Mouse (Mus musculus) spleen, postnatal 10 days (tissue): Measurements from ENCODE around the gene Mrpl10.

Experiments used
- DNase-seq, 2 experiments: peaks; one replicate each; pipeline ENCODE4 v3.0.0; 2021 to 2022; ENCODE audit warnings: low spot score in 2 of 2

Mrpl10 gene

DNA sequence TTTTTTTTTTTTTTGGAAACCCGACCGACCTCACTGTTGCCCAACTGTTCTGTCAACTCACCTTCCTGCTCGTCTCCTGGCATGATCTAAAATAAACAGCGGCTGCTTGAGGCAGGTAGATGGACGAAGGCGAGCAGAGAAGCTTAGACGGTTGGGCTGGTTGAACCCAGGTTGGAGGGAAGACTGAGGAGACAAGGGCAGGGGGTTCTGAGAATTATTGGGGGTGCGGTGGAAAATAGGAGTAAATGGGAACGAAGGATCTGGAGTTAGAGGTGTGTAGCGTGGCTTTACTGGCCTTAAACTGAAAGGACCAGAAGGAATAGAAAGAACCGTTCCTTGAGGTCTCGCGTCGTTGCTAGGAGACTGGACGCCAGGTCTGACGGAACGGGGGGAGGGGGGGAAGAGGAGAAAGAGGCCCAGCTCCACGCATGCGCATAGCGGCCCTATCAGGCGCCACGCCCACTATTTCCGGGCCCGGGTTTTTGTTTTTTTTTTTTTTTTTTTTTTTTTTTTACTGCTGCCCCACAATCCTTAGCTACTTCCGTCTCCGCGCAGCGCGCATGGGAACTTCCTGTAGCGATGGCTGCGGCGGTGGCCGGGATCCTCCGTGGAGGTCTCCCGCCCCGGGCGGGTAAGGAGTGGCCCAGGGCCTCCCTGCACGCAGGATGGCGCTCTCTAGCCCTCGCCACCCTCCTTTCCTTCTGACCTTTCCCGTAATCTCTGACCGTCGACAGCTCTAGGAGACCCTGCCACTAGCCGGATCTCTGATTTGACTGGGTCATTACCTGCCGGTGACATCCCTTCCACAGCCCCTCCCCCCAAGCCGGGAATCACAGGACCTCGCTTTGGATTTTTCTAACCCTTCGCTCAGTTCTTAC lies at the start of gene Mrpl10, which contains the start of gene Lrrc46:
Gene Mrpl10, plus strand, starts transcription at position 539 of the 878 bp plus-strand sequence.
Gene Lrrc46, minus strand, starts transcription at position 386 of the 878 bp plus-strand sequence.
- peak; percentile 82 to 95 for DNase-seq

DNA sequence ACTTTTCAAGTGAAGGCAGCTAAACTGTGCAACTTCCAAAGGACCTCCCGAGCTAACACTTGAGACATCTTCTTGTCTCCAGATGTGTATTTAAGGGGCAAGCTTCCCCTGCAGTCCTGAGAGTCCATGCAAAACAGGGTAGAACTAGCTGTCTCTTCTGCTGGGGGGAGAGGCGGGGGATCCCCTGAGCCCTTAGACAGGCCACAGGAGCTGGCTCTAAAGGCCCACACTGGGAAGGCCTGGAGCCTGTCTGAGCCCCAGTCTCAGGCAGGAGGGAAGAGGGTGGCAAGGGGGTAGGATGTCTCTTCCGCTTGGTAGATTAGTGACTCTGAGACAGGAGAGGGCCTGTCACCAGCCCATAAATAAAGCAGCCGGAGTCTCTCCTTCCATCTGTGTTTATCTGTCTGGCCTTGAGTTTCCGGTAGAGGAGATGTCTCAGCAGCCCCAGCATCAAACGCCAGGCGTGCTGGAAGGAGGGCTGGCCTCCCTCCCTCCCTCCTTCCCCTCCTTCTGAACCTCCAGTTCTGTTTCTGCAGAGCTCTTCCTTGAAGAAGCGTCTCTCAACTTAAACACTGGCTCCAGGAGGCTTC lies 48.5 kb upstream of the Mrpl10 start:
- no peak for DNase-seq

DNA sequence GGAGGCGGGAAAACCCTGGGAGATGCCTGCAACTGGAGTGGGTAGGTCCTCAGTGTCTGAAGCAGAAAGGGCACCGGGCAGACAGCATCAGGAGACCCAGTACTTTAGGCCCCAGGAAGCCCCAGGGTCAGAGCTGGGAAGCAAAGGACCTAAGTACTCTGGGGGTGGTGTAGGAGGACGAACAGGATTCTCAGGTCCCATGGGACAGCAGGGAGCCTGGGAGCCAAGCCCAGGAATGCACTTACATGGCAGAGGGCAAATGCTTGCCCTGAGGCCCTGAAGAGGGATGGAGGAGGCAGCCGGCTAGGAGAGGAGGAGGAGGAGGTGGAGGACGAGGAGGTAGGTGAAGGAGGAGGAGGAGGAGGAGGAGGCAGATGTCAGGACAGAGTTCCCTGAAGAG lies 46.3 kb upstream of the Mrpl10 start:
- DNase-seq, result no peak

DNA sequence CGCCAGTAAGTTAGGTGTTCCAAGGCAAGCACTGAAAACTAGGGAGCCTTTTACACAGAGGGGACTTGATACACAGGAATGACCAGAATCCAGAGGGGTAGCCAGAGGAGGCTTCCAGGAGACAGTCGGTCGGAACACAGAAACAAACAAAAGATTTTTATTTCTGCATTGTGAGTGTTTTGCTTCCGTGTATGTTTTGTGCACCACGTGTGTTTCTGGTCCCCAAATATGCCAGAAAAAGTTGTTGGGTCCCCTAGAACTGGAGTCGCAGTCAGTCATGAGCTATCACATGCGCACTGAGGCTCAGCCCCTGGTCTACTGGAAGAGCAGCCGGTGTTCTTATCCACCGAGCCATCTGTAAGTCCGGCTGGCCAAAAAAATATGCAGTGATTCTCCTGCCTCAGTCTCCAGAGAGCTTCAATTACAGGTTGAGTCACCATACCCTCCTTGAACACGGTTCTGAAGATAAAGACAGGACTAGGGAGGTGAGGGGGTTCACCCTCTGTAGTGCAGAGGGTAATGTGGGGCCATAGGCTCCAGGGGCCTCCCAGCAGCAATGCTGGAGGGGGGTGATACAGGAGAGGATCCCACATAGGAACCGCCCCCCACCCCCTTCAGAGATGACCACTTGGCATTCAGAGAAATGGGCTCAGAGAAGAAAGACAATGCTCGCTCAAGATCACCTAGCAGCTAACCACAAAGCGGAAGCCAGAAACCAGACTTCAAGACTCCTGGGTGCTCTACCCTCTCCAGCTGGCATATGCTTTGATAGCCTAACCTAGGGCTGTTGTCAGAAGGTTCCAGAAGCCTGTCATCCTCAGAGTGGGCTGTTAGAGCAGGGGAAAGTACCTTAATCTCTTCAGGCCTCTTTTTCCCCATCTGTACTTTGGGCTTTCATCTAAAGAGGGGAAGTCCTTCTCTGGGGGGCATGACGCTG lies 45.3 kb upstream of the Mrpl10 start:
- DNase-seq, result peak in 1 of 2 experiments; percentile 37

DNA sequence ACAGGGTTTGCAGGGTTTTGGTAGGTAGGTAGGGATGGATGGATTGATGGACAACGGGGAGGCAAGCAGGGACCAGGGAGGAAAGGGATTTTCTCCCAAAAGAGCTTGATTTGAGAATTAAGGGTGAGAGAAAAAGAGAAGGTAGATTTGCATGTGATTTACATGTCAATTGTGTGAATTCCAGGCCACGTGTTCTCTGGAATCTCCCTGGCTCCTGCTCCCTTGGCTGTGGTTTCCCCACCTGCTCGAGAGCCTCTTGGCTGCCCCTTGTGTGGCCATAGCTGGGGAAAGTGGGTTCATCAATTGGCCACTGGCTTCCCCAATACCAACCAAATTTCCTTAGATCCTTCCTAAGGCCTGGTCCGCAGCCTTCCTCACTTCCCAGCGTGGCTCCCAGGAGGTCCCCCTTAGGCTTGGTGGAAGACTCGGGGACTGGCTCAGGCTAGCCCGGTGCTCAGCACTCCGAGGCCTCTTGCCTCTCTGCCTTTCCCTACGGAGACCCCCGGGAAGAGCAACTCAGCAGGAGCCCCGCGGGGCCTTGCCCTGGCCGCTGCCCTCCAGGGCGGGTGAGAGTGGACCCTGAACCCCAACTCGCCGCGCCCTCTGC lies 44.5 kb upstream of the Mrpl10 start:
- DNase-seq, result no peak

DNA sequence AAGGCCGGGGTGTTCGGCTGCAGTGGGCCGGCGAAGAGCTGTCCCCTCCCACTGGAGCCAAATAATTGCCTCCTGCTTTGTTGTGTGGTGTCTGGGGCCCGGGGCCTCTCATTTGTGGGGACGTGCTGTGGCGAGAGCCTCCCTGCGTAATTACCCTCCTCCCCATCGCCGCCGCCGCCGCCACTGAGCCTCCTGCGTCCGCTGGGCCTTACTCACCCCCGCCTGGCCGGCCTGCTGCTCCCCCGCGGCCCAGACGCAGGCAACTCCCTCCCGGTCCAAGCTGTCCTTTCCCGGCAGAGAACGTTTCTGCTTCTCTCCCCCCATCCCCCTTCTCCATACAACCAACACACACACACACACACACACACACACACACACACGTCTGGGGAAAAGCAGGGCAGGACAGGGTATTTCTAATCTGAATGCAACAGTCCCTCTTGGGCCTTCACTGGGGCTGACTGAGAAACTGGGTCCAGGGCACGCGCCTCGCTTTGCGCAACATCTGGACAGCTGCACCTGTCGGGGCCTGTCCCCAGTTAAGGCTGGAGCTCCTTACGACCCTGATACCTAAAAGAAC lies 43.9 kb upstream of the Mrpl10 start:
- peak in 1 of 2 experiments; percentile 33 for DNase-seq

DNA sequence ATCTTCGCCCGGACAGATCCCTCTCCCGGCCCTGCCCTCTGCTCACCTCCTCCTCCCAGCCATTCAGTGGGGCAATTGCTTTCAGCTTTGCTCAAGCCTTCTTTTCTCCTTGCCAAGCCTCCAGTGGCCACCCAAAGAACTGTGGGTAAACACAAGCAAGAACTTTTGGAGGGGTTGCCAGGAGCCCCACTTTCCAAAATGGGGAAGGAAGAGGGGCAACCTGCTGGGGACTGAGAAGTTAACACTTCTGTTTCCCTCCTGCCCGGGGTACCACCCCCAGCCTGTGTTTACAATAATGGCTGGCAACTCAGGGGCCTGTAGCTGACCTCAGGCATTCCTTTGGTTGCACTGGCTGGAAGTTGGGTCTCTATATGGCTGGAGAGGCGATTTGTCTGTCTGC lies 38.2 kb upstream of the Mrpl10 start:
- DNase-seq, result no peak

DNA sequence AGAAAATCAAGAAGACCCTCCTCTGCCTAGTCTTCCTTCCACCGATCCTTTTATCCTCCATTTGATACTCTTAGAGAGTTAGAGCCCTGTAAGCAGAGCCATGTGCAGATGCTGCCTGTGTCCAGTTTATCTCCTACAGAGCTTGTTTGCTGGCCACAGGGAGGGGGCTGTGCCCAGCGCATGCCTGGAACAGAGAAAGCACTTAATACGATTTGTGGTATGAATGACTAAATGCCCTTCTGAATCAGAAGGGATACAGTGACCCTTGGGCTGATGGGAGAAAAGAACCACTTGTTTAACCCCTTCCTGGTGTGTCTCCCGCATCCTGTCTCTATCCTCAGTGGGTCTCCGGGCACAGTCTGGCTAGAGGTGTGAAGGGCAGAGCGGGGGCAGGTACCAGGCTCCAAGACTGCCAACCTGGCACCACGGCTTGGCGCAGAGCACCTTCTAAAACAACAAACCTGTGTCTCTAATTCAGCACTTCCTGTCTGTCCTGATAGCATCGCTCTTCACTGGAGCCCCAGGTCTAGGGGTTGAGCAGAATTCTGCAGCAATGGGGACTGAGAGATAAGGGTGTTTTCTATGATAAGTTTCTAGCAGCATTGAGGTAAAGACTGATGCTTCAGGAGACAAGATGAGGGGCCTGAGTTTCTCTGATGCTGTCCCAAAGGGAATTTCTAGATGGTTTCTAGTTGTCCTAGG lies 34.1 kb upstream of the Mrpl10 start:
- no peak for DNase-seq

DNA sequence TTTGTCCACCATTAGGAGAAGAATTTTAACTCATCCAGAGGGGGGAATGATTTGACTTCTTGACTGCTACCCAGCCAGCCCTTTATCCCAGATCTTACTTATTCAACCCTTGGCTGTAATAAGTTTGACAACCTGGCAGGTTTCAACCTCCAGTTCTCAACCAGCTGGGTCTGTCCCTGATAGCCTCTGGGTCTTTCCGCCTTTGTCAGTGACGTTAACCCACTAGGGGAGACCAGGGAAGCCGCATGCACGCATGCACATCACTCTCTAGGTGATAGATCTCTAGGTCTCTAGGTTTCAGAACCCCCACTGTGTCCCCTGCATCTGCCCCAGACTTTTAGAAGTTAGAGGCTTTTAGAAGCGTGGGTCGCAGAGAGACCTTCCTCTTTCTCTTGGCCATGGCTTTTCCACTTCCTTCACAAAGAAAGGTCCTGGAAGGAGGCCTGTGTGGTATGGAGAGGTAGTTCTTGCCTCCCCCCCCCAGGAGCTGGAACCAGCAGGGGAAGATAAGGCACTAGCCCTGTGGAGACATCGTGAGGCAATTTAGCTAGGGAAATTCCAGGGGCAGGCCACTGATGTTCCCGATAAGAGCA lies 32.1 kb upstream of the Mrpl10 start:
- DNase-seq, result no peak

DNA sequence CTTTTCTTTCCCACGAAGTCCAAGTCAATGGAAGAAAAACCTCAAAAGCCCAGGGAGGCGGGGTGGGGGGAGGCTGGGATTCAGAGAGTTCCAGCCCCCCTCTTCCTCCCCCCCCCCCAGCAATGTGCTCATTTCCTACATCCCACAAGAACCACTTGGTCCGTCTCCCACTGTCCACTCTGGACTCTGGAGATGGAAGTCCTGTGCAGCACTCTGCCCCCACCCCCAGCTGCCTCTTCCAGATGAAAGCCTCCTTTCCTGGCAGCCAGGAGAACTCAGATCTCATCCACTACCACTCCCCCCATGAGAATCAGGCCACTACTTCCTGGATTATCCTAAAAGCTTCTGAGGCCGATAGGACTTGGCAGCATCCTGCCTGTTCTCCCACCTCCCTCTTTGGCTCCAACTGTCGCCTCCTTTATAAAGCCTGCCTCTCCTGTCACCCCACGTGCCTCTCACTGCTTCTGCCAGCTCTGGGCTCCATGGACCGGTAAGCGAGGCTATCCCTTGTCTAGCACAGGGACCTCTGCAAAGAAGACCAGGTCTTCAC lies 28.2 kb upstream of the Mrpl10 start, which contains the start of gene Sp6:
Gene Sp6, plus strand, starts transcription at position 274 of the 550 bp plus-strand sequence.
- no peak for DNase-seq

DNA sequence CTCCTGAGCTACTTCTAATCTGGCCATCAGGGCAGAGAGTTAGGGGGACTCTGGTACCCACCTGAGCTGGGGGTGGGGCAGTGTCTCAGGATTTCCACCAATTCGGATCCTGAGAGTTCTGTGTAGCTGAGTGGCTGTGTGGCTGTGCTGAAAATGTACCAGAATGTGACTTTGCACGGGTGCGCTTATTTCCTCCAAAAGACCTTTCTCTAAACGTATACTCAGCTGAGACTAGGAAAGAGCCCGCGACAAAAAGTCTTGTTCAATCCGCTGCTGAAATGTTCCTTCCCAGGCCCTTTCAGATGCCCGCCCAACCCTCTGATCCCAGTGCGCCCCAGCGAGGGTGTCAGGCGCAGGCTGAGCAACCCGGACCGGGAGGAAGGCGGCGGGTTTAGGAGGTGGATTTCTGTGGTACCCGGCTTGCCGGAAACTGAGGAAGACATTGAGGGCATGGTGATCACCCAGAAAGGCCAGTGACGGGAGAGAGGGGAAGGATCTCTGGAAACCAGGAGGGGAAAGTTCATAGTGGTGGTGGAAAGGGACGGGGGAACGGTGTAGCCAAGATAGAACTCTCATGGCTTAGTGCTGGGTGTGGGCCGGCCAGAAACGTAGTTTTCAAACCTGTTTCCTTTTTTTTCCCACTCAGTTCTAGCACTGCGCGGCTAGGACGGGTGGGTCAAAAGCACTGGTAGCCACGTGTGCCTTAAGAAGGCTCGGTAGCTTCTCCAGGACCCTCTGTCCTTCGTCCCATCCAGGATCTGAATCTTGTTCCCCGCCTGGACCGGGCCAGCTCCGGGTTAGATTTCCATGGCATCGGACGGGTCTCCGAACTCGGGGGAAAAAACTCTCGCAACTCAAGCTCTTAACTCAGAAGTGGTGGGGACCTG lies 23.4 kb upstream of the Mrpl10 start:
- no peak for DNase-seq

DNA sequence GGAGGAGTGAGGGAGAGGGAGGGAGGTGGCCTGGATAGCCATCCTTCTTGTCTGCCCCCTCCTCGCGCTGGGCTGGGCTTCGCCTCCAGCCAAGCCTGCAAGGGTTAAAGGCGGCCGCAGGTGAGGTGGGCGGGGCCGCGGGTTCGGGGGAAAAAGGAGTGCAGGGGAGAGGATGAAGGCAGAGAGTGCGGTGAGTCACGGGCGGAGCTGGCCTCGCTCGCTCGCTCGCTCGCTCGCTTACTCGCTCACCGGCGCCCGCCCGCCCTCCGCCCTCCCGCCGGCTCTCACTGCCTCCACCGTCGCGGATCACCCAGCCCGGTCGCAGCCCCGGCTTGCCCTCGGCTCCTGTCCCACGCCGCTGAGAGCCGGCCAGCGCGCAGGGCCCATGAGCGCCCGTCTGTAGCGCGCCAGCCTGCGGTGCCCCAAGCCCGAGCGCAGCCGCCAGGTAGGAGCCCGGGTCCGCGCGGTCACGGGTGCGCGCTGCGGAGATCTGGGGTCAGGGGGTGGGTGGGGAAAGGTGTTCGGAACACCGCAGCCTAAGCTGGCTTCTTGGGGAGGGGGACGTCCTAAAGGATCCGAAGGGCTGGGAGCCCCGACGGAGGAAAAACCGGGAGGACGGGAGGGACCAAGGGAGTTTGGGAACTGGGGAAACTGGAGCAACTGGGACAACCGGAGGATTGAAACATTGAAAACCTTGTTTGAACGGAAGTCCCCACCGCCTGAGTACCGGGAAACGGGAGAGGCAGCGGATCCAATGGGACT lies 22.6 kb upstream of the Mrpl10 start:
- no peak for DNase-seq

DNA sequence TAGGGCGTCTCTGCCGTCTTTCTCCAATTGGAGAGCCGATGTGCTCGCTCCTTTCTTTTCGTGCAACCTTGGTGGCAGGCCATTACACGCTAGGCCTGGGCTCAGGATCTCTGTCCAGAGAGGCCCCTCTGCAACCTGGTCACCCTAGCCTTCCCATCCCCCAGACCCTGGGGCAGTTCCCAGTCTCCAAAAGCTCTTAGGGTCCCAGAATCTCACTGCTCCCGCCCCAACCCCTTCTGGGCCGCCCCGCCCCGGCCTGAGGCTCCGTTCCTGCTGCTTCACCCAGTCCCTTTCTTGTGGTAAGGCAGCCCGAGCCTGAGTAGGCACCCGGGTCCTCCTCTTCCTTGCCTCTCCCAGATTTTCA lies 22.0 kb upstream of the Mrpl10 start:
- DNase-seq, result no peak

DNA sequence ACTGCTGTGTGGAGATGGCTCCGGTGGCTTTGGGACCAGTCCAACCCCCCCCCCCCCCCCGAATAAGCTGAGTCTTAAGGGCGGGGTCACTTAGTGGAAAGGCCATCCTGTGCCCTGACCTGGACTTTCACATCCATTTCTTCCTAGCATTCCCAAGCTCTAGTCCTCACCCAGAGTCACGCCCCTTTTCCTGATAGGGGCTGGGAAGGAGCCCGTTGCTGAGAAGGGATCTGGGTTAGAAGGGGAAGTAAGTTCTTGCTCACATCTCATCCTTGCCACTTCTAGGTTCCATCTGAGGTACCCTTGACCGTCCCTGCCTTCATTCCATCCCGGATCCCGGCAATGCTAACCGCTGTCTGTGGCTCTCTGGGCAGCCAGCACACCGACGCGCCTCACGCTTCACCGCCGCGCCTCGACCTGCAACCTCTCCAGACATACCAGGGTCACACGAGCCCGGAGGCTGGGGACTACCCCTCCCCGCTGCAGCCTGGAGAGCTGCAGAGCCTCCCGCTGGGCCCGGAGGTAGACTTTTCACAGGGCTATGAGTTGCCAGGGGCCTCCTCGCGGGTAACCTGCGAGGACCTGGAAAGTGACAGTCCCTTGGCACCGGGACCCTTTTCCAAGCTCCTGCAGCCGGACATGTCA lies 20.1 kb upstream of the Mrpl10 start:
- DNase-seq, result no peak

DNA sequence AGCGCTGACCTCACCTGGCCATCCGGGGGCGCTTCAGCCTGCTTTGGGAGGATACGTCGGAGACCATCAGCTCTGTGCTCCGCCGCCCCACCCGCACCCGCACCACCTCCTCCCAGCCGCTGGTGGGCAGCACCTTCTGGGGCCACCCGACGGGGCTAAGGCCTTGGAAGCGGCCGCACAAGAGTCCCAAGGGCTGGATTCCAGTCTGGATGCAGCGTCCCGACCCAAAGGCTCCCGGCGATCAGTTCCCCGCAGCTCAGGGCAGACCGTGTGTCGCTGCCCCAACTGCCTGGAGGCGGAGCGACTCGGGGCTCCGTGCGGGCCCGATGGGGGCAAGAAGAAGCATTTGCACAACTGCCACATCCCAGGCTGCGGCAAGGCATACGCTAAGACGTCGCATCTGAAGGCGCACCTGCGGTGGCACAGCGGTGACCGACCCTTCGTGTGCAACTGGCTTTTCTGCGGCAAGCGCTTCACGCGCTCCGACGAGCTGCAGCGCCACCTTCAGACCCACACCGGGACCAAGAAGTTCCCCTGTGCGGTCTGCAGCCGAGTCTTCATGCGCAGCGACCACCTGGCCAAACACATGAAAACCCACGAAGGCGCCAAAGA lies 19.4 kb upstream of the Mrpl10 start:
- peak; percentile 61 to 85 for DNase-seq

DNA sequence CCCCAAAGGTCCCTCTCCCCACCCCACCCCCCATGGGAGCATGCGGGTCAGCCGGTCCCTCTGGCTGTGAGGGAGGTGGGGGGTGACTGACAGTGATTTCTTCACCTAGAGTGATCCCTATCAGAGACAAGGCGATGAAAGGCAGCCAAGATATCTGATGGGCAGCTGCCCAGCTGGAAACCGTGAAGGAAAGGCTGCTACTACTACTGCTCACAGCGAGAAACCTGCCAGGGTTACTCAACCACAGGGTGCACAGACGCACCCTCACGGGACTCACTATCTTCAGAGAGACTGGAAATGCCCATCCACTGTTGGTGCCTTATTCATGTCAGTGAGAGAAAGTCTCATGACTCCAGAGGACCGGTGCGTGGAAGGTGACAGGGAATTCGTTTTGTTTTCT lies 16.4 kb upstream of the Mrpl10 start:
- no peak for DNase-seq

DNA sequence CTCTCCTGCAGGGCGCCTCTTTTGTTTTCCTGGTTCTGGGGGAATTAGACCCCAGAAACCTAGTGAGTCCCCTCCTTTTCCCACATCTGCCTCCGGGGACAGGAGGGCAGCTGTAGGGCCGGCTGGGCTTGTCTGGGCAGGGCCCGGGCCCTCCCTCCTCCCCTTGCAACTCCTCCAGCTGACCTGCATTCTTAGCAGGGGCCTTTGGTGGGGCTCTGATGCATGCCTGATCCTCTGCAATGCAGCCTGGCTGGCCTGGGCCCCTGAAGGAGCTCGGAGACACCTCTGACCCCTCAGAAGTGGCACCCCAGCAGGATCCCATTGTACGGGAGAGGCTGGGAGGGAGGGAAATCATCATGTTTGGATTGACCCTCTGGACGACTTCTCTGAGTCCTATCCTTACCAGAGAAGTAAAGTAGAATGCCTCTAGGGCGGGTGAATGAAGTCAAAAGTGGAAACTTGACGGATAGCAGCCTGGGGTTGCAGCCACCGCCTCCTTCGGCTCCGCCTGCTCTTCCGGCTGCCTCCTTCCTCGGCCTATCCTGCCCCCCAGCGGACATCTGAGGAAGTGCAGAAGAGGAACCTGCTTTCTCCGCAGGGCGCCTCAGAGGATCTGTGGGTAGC lies 15.5 kb upstream of the Mrpl10 start:
- peak; percentile 84 to 93 for DNase-seq
